Mouse (Mus musculus) megakaryocyte progenitor cell, adult 5-6 weeks (primary cell): ENCODE data around the gene Kcnab1. TPM values are rescaled to one million over a fixed set of nuclear protein-coding genes. Genes with fewer than 3 reads are reported as not detected.

ENCODE experiments used
- ATAC-seq: replicated peaks from 2 replicates; pipeline ENCODE4 v1.8.0; 2016; ENCODE audit warnings: mild to moderate bottlenecking, moderate TSS enrichment, inconsistent platforms; ENCODE audit not compliant: poor library complexity
- total RNA-seq, 2 experiments: library from RNA; stranded (forward) in 1 of 2; stranded (reverse) in 1 of 2; fragments of 157-497, 149-512 nt in 1 of 2; fragments of 200-1000 nt in 1 of 2; gene quantifications; 2 replicates each; pipeline versions ENCODE4 v1.2.3 to v1.2.4; 2015 to 2017

Gene Kcnab1
- total RNA-seq (2015): 0.07 and 0.37 TPM in 2 replicates
- 1.0 and 1.7 TPM in 2 replicates for total RNA-seq (2017)

GRCm38 (mm10) chr3:65108945-65109921, at the start of gene Kcnab1:
Gene Kcnab1 (plus strand): TSS chr3:65109384.
- ATAC-seq: 0 out of 2 replicates have a peak, but pooled peaks have one; percentile 23

GRCm38 (mm10) chr3:65088295-65088694, 20.9 kb upstream of the Kcnab1 start:
- no peak for ATAC-seq

DNA sequence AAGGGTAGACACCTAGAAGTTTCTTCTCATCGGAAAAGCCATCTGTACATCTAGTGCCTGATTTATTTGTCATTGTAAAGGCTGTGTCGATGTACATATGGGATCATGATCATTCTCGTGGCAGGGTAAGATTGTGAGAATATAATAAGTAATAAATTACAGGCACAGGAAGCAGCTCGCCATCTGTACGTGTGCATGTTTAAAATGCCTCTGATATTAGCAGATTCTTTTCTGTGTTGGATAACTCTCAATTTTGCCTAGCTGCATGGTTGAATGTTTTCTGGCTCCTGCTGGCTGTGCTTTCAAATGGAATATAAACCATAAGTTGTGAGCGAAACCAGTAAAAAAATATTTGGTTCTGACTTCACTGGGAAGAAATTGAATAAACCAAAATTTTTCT, 5.1 kb upstream of the Kcnab1 start:
- no peak for ATAC-seq

DNA sequence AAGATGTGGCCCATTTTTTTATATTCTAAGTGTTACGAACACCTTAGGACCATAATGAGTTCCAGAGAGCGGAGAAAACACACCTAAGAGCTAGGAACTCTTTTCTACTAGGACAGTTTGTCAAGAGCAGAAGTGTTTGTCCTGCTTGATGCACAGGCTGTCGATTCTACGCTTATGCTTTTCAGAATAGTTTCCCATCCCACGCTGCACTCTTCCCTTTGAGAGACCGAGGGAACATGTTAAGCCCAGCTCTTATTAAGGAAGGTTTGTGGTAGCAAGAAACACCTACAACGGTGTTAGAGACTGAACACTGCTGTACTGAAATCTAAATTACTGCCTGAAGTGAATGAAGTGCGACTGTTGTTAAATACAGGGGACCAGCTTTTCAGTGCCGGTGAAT, 1.0 kb downstream of the Kcnab1 start:
- no peak for ATAC-seq

GRCm38 (mm10) chr3:65111176-65111575, 2.0 kb downstream of the Kcnab1 start:
- peak; percentile 44 for ATAC-seq

- no peak for ATAC-seq
Observed at GRCm38 (mm10) chr3:65115164-65115563, 6.0 kb downstream of the Kcnab1 start.

DNA sequence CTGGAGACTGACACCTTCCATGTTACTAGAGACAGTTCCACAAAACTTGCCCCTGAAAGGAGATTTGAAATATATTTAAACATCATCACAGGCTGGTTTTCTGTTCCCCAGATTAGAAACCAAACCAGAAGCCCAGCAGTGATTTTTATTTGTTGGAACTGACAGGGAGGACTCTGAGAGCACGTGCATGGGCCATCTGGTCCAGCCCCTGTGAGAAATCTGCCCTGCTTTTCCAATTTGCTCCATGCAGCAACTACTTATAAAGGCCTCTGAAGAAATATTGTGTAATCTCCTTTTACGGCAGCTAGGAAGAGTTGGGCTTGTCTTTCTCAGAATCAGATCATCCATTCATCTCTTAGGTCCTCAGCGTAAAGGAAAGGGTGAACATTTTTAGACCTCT, 7.8 kb downstream of the Kcnab1 start:
- no peak for ATAC-seq

DNA sequence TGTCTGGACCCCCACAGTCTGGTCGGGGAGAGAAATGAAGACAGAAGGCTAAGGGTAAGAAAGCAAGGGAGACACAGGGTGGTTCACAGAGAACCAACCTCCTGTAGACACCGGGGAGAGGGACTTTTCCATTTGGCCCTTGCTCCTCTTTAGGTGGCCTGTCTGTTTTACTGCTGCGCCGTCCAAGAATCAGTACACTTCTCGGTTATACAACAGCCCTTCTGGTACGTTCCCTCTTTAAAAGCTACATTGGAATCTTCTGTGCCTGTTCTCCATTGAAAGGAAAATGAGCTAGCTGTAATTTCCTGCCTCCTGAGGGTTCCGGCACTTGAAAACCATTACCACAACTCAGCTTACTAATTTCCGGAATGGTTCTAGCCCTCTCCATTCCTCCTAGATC, 8.2 kb downstream of the Kcnab1 start:
- no peak for ATAC-seq

DNA sequence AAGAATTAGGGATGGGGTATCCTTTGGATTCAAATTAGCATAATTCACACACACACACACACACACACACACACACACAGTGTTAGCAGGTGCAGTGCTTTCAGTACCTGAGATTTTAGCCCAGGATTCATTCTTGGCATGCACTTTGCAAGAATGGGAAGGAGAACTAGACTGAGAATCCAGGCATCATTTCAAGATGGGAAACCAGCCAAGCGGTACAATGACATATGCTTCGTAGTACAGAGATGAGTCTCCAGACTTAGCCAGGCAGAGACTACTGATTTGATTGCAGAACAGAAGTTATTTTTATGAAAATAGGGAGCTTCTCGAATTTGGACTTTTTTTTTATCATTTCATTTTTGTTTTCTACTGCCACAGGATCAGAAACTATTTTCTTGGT, 15.8 kb downstream of the Kcnab1 start:
- no peak for ATAC-seq

DNA sequence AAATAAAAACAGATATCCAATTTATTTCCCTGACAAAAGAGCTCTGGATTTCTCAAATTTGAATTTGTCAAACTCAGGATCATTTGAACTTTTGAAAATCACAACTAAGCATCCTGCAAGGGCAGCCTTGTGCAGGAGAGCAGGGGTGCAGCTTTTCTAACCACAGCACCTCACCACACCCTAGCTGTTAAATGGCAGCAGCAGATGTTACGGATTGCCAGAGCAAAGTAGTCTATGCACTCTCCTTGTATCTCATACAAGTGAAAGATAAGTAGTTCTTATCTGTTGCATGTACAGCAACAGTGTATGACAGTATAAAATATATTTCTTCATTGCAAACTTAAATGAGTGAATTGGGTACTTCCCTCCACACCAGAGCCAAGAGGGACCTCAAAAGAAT, 20.4 kb downstream of the Kcnab1 start:
- no peak for ATAC-seq

GRCm38 (mm10) chr3:65134931-65135330, 25.7 kb downstream of the Kcnab1 start:
- ATAC-seq: no peak

DNA sequence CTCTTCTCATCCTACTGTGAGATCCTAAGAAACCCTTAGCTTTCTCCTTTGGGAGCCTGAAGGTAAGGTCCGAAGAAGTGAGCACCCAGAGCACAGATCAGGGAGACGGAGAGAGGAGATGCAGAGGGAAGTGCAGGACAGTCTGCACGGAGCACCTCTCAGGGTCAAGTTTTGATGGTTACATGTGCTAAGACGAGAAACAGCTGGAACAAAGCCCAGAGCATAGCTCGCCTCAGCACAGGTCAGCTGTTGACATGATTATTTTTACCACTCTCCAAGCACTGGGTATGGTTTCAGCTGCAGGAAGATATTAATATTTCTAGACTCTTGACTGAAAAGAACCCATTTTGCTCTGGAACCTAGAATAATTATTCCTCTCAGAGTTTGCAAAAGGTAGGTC, 27.7 kb downstream of the Kcnab1 start:
- no peak for ATAC-seq

DNA sequence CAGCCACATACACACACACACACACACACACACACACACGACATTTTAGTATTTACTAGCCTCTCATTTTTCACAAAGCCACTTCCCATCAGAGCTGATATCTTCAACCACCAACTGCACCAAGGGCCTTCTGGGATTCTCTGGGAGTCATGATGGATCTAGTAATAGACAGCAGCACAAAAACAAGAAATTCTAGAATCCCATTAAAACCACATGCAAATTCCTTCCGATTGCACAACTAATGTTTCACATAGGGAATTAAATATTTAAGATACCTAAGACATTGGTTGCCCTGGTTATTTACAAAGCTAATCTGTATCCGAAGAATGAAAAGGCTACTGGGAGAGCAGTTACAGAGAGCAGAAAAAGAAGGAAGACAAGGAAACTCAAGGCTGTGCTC, 29.6 kb downstream of the Kcnab1 start:
- no peak for ATAC-seq

DNA sequence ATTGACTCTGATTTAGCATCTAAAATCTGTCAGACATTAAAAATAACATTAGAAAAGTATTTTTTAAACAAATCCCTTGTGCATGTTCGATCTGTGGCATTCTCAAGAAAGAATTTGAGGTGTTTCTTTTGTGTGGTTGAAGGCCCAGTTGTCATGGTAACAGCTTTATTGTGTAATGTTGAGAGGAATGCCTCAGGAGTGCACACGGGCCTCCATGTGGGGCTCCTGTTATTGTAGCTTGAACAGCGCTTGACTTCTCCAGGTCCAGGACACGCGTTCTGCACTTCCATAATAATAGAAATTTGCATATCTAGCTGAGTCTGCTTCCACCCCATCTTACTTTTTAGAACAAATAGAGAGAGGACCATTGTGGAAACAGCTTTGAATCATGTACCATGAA, 36.0 kb downstream of the Kcnab1 start:
- no peak for ATAC-seq

DNA sequence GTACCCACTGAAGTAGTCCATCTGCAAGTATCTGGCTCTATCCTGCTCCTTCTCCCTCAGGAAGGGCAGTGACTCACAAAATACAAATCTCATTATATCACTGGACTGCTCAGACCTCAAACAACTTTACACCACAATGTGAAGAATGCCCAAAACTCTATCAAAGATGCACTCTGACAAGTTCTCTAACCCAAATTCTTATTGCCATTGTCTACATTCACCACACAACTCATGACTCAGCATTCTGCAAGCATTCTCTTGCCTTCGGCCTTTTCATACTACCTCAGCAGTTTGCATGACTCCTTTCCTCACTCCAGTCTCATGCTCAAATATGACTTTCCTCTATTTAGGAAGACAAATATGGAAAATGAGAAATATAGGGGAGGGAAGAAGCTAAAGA, 42.6 kb downstream of the Kcnab1 start:
- ATAC-seq: no peak

DNA sequence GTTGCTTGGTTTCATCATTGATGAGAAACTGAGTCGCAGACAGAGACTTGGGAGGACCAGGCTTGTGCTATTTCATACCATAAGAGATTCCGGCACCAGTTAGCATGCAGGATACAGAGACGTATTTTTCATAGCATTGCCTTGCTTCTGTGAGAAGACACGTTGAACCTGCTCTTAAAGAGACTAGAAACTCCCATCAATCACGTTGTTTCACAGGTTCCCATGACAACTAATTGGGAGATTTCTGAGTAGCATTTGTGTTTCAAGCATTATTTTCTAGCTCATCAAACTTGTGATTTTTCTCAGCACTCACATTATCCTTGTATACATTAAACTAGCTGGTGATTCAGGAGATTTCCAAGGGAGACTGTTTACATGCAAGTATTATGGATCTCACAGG, 63.8 kb downstream of the Kcnab1 start:
- no peak for ATAC-seq

- no peak for ATAC-seq
Observed at GRCm38 (mm10) chr3:65174564-65174963, 65.4 kb downstream of the Kcnab1 start.

- ATAC-seq: no peak
Observed at GRCm38 (mm10) chr3:65175819-65176218, 66.6 kb downstream of the Kcnab1 start.

- no peak for ATAC-seq
Observed at GRCm38 (mm10) chr3:65176846-65177245, 67.7 kb downstream of the Kcnab1 start.

- peak; percentile 94 for ATAC-seq
Observed at GRCm38 (mm10) chr3:65187833-65188698, 78.9 kb downstream of the Kcnab1 start.

GRCm38 (mm10) chr3:65200611-65201010, 91.4 kb downstream of the Kcnab1 start:
- no peak for ATAC-seq
